Mouse (Mus musculus): ENCODE measurements at regions not wholly inside any gene's neighbourhood (a gene's known extent, or its start where the extent isn't known, plus 50 kb on each side); places are given as distances from the start of the nearest gene placed in this dataset.

- Histone ChIP-seq H3K9me3 (no peaks in the 10 kb centered on the region), H3K27ac (no peak overlapping the region), H3K4me2 (no peak overlapping the region), H3K36me3 (no peaks in the 10 kb centered on the region), H3K27me3 (no peaks in the 10 kb centered on the region), H3K4me1 (replicated peaks) (no peaks in the 10 kb centered on the region), H3K4me3 (replicated peaks) (no peak overlapping the region), H3K9ac (replicated peaks) (no peak overlapping the region)
- ATAC-seq (ENCODE audit: insufficient number of reproducible peaks, insufficient read depth, low FRiP score, low TSS enrichment, low read depth), result no peak
- WGBS, result 88% methylated on average over 1 of the region's 1 CpGs
These were observed 825.2 kb downstream of the Galc start for GRCm38 (mm10) chr12:97434021-97434420.

GRCm38 (mm10) chr12:97432704-97433103, 826.6 kb downstream of the Galc start:
- H3K36me3 ChIP-seq, result no peaks in the 10 kb centered on the region
- H3K9ac ChIP-seq (replicated peaks), result no peak overlapping the region
- H3K4me3 ChIP-seq (replicated peaks), result no peak overlapping the region
- H3K27ac ChIP-seq, result no peak overlapping the region
- H3K4me2 ChIP-seq, result no peak overlapping the region
- no peaks in the 10 kb centered on the region for H3K4me1 ChIP-seq (replicated peaks)
- H3K9me3 ChIP-seq, result no peaks in the 10 kb centered on the region
- H3K27me3 ChIP-seq, result no peaks in the 10 kb centered on the region
- WGBS, result 74% methylated on average over 4 of the region's 4 CpGs
- no peak for ATAC-seq (ENCODE audit: insufficient number of reproducible peaks, insufficient read depth, low FRiP score, low TSS enrichment, low read depth)

GRCm38 (mm10) chr12:97428252-97428651, 831.0 kb downstream of the Galc start:
- 92% methylated on average over 3 of the region's 3 CpGs for WGBS
- no peaks in the 10 kb centered on the region for H3K4me1 ChIP-seq (replicated peaks)
- no peaks in the 10 kb centered on the region for H3K9me3 ChIP-seq

GRCm38 (mm10) chr12:97424726-97425125, 834.5 kb downstream of the Galc start:
- no peak overlapping the region for H3K27ac ChIP-seq
- 91% methylated on average over 3 of the region's 3 CpGs for WGBS
- H3K4me1 ChIP-seq (replicated peaks), result no peaks in the 10 kb centered on the region
- no peaks in the 10 kb centered on the region for H3K9me3 ChIP-seq
- H3K36me3 ChIP-seq, result no peaks in the 10 kb centered on the region
- H3K9ac ChIP-seq (replicated peaks), result no peak overlapping the region
- H3K4me3 ChIP-seq (replicated peaks), result no peak overlapping the region
- no peaks in the 10 kb centered on the region for H3K27me3 ChIP-seq
- H3K4me2 ChIP-seq, result no peak overlapping the region
- no peak for ATAC-seq (ENCODE audit: insufficient number of reproducible peaks, insufficient read depth, low FRiP score, low TSS enrichment, low read depth)

More at GRCm38 (mm10) chr12:97428252-97428651, 831.0 kb downstream of the Galc start:
- H3K36me3 ChIP-seq, result no peaks in the 10 kb centered on the region
- H3K4me2 ChIP-seq, result no peak overlapping the region
- no peaks in the 10 kb centered on the region for H3K27me3 ChIP-seq
- H3K4me3 ChIP-seq (replicated peaks), result no peak overlapping the region
- no peak overlapping the region for H3K9ac ChIP-seq (replicated peaks)
- H3K27ac ChIP-seq, result no peak overlapping the region
- no peak for ATAC-seq (ENCODE audit: insufficient number of reproducible peaks, insufficient read depth, low FRiP score, low TSS enrichment, low read depth)

GRCm38 (mm10) chr12:97403440-97403839, 855.8 kb downstream of the Galc start:
- Histone ChIP-seq H3K4me2 (no peak overlapping the region), H3K27ac (no peak overlapping the region), H3K9me3 (no peaks in the 10 kb centered on the region), H3K4me3 (replicated peaks) (no peak overlapping the region), H3K9ac (replicated peaks) (no peak overlapping the region), H3K27me3 (no peaks in the 10 kb centered on the region), H3K4me1 (replicated peaks) (no peaks in the 10 kb centered on the region), H3K36me3 (no peaks in the 10 kb centered on the region)
- 16% methylated on average over 3 of the region's 3 CpGs for WGBS
- ATAC-seq (ENCODE audit: insufficient number of reproducible peaks, insufficient read depth, low FRiP score, low TSS enrichment, low read depth), result no peak

- 26% methylated on average over 9 of the region's 10 CpGs for WGBS
- Histone ChIP-seq H3K4me2 (no peak overlapping the region), H3K9me3 (no peaks in the 10 kb centered on the region), H3K4me3 (replicated peaks) (no peak overlapping the region), H3K4me1 (replicated peaks) (no peaks in the 10 kb centered on the region), H3K27me3 (no peaks in the 10 kb centered on the region), H3K27ac (no peak overlapping the region), H3K36me3 (no peaks in the 10 kb centered on the region), H3K9ac (replicated peaks) (no peak overlapping the region)
- ATAC-seq (ENCODE audit: insufficient number of reproducible peaks, insufficient read depth, low FRiP score, low TSS enrichment, low read depth), result no peak
These were observed 856.6 kb downstream of the Galc start for GRCm38 (mm10) chr12:97402412-97403396.

- Histone ChIP-seq H3K27me3 (no peaks in the 10 kb centered on the region), H3K9me3 (no peaks in the 10 kb centered on the region), H3K4me1 (replicated peaks) (no peaks in the 10 kb centered on the region), H3K36me3 (no peaks in the 10 kb centered on the region), H3K4me2 (no peak overlapping the region), H3K9ac (replicated peaks) (no peak overlapping the region), H3K27ac (no peak overlapping the region), H3K4me3 (replicated peaks) (no peak overlapping the region)
- WGBS, result 48% methylated on average over 3 of the region's 3 CpGs
- ATAC-seq (ENCODE audit: insufficient number of reproducible peaks, insufficient read depth, low FRiP score, low TSS enrichment, low read depth), result no peak
These were observed 860.7 kb downstream of the Galc start for GRCm38 (mm10) chr12:97398582-97398945.

GRCm38 (mm10) chr12:97397850-97398581, 861.2 kb downstream of the Galc start:
- Histone ChIP-seq H3K27ac (no peak overlapping the region), H3K4me3 (replicated peaks) (no peak overlapping the region), H3K9ac (replicated peaks) (no peak overlapping the region), H3K27me3 (no peaks in the 10 kb centered on the region), H3K4me2 (no peak overlapping the region), H3K36me3 (no peaks in the 10 kb centered on the region), H3K4me1 (replicated peaks) (no peaks in the 10 kb centered on the region), H3K9me3 (no peaks in the 10 kb centered on the region)
- ATAC-seq (ENCODE audit: insufficient number of reproducible peaks, insufficient read depth, low FRiP score, low TSS enrichment, low read depth), result no peak
- WGBS, result 65% methylated on average over 6 of the region's 7 CpGs

- 72% methylated on average over 3 of the region's 3 CpGs for WGBS
- Histone ChIP-seq H3K4me2 (no peak overlapping the region), H3K9ac (replicated peaks) (no peak overlapping the region), H3K27ac (no peak overlapping the region), H3K9me3 (no peaks in the 10 kb centered on the region), H3K36me3 (no peaks in the 10 kb centered on the region), H3K27me3 (no peaks in the 10 kb centered on the region), H3K4me1 (replicated peaks) (no peaks in the 10 kb centered on the region), H3K4me3 (replicated peaks) (no peak overlapping the region)
- no peak for ATAC-seq (ENCODE audit: insufficient number of reproducible peaks, insufficient read depth, low FRiP score, low TSS enrichment, low read depth)
These were observed 897.5 kb downstream of the Galc start for GRCm38 (mm10) chr12:97361804-97362203.

- no peaks in the 10 kb centered on the region for H3K4me1 ChIP-seq (replicated peaks)
- H3K9ac ChIP-seq (replicated peaks), result no peak overlapping the region
- no peak overlapping the region for H3K27ac ChIP-seq
- no peaks in the 10 kb centered on the region for H3K27me3 ChIP-seq
- ATAC-seq (ENCODE audit: insufficient number of reproducible peaks, insufficient read depth, low FRiP score, low TSS enrichment, low read depth), result no peak
- no peaks in the 10 kb centered on the region for H3K36me3 ChIP-seq
- 12% methylated on average over 2 of the region's 2 CpGs for WGBS
- no peaks in the 10 kb centered on the region for H3K9me3 ChIP-seq
- no peak overlapping the region for H3K4me3 ChIP-seq (replicated peaks)
- no peak overlapping the region for H3K4me2 ChIP-seq
These were observed 898.6 kb downstream of the Galc start for GRCm38 (mm10) chr12:97360656-97361055.

GRCm38 (mm10) chr12:97326582-97326981, 932.7 kb downstream of the Galc start:
- 66% methylated on average over 3 of the region's 3 CpGs for WGBS
- Histone ChIP-seq H3K36me3 (no peaks in the 10 kb centered on the region), H3K4me3 (replicated peaks) (no peak overlapping the region), H3K4me1 (replicated peaks) (no peaks in the 10 kb centered on the region), H3K4me2 (no peak overlapping the region), H3K9me3 (no peaks in the 10 kb centered on the region), H3K9ac (replicated peaks) (no peak overlapping the region), H3K27me3 (no peaks in the 10 kb centered on the region), H3K27ac (no peak overlapping the region)
- no peak for ATAC-seq (ENCODE audit: insufficient number of reproducible peaks, insufficient read depth, low FRiP score, low TSS enrichment, low read depth)

Data from limb, embryonic 12.5 days (tissue).